Mouse (Mus musculus) erythroblast, embryonic 14.5 days (primary cell): ENCODE results near the gene Sec24d.

ENCODE experiments used
- GATA1 ChIP-seq: IDR thresholded peaks from 2 replicates; pipeline ENCODE4 v1.6.1; 2012; ENCODE audit warnings: low read length, inconsistent platforms, mixed read lengths
- TAL1 ChIP-seq: IDR thresholded peaks from 3 replicates; pipeline ENCODE4 v1.6.1; 2012; ENCODE audit warnings: low read length, inconsistent platforms, mixed read lengths

GRCm38 (mm10) chr3:123353183-123353582 lies 85.9 kb downstream of the Sec24d start:
- no peak for TF ChIP-seq GATA1
- TF ChIP-seq TAL1 = no peak
